Mouse (Mus musculus): Measurements from ENCODE around the gene Efna2. TPM values are rescaled to one million over a fixed set of nuclear protein-coding genes. Genes with fewer than 3 reads are reported as not detected.

The Efna2 gene
- total RNA-seq, 2 experiments from 2014 or later = 1.1 to 1.4 TPM

- intact Hi-C loops (cut with DNase I) = loop anchor here (2.0 kb wide), 1 partner anchor 154 kb away; no protein-coding TSS in a partner anchor
- DNase-seq = peak in 1 of 2 experiments; percentile 3
Observed at GRCm38 (mm10) chr10:80140666-80141035, 38.6 kb upstream of the Efna2 start, which contains the start of gene Cbarp. Gene Cbarp (minus strand): TSS chr10:80140835.

GRCm38 (mm10) chr10:80141243-80141642, 38.0 kb upstream of the Efna2 start:
- peak; percentile 94 to 95 for DNase-seq
- intact Hi-C loops (cut with DNase I) = loop anchor here (2.0 kb wide), 1 partner anchor 154 kb away; no protein-coding TSS in a partner anchor

- intact Hi-C loops (cut with DNase I) = loop anchor here (2.0 kb wide), 1 partner anchor 155 kb away; no protein-coding TSS in a partner anchor
Observed at GRCm38 (mm10) chr10:80141786-80142529, 37.3 kb upstream of the Efna2 start.

GRCm38 (mm10) chr10:80142530-80142925, 36.8 kb upstream of the Efna2 start:
- intact Hi-C loops (cut with DNase I) = no loop called here
- no peak for DNase-seq

More at GRCm38 (mm10) chr10:80141786-80142529, 37.3 kb upstream of the Efna2 start:
- peak; percentile 91 to 94 for DNase-seq

- DNase-seq = no peak
- intact Hi-C loops (cut with DNase I) = no loop called here
Observed at GRCm38 (mm10) chr10:80143664-80144063, 35.6 kb upstream of the Efna2 start.

DNA sequence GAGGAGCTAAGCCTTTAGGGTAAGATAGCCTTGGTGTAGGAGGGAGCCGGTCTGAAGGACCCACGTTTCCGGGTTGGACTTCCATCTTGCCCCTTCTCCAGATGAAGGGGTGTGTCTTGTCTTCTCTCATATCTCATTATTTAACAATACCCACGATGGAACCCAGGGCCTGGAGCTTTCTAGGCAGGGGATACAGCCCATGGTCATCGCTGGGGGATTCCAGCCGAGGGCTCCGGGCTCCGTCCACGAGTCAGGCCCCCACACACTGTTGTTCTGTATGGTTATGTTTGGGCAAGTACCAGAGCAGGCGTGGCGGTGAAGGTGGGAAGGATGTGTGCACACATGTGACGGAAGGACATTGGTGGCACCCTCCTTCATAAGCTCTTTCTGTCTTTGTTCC, 35.1 kb upstream of the Efna2 start:
- peak in 1 of 2 experiments; percentile 7 for DNase-seq
- intact Hi-C loops (cut with DNase I) = no loop called here

DNA sequence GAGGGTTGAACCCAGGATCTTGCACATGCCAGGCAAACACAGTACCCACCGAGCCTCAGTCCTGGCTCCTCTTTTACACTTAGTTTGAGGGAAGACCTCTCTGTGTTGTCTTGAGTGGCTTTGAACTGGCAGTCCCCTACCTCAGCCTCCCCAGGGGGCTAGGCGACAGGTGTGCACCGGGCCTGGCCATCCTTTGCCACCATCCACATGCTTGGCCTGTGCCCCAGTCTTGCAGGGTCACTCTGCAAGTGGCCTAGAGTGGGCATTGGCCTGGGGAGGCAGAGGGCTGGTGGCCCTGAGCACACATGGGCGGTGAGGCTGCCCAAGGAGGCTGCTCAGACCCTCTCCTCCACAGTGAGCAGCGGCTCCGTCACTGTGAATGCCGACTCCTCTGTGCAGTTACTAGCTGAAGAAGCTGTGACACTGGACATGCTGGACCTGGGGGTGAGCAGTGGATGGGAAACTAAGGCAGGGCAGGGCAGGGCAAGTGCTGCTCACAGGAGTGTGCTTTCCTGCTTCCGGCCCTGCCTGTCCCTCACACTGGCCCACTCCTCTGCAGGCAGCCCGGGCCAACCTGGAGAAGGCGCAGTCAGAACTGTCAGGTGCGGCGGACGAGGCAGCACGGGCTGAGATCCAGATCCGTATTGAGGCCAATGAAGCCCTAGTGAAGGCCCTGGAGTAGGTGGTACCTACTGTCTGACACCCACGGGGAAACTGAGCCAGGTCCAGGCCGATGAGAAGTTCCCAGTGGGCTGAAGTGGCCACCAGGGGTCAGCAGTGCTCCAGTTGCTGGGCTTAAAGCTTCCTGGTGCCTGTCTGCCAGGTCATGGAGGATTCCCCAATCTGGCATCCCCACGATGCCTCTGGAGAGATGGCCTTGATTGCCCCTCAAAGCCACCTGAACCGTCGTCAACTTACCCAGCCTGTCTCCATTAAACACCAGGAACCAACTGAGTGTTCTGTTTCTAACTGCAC, 34.1 kb upstream of the Efna2 start:
- DNase-seq = peak; percentile 82 to 87
- intact Hi-C loops (cut with DNase I) = loop anchor here (1.0 kb wide), 1 partner anchor 20 kb away; the partner anchor contains the start of gene Cirbp

DNA sequence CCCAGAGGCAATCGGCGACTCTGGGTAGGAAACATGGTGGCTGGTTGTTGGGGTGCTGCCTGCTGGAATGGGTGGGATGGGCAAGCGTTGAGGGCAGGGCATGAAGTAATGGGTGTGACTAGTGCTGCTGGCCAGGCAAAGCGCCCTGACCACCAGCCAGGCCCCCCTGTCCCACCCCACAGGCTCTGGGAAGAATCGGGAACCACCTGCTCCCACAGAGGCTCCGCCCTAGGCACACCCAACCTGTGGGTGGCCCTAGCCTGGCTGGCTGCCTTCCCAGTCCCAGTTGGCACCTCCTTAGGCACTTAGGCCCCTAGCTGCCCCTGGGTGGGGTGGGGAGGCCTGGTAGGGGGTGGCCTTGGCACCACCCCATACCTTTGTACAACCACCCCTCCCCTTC, 33.4 kb upstream of the Efna2 start:
- intact Hi-C loops (cut with DNase I) = loop anchor here (1.0 kb wide), 1 partner anchor 19 kb away; the partner anchor contains the start of gene Cirbp
- DNase-seq = peak; percentile 74 to 78

- intact Hi-C loops (cut with DNase I) = no loop called here
- DNase-seq = peak; percentile 64 to 70
Observed at GRCm38 (mm10) chr10:80146568-80147011, 32.7 kb upstream of the Efna2 start.

DNA sequence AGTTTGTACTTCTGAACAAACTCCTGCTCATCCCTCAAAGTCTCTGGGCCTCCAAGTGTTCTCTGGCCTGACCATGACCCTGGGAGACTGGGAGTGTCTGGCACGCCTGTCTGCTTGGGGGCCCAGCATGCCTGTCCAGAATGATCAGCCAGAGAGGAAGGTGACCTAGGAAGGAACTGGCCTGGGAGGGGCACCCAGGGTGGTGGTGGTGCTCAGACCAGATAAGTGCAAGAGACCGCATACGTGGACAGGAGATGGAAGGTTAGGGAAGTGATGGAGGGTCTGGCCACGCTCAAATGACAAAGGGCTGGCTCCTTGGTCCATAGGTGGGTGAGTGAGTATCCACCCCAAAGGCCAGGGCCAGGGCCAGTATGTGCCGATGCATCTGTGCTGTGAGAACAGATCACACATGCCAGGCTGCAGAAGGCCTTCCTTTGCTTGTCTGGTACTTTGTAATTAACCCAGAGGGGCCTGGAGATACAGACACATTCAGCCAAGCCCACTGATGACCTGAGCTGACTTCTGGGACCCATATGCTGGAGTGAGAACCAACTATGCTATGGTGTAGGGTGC, 32.0 kb upstream of the Efna2 start:
- intact Hi-C loops (cut with DNase I) = no loop called here
- DNase-seq = no peak

GRCm38 (mm10) chr10:80147719-80148601, 31.3 kb upstream of the Efna2 start, which contains the start of gene Midn:
Gene Midn (plus strand): TSS chr10:80148272.
- intact Hi-C loops (cut with DNase I) = no loop called here

GRCm38 (mm10) chr10:80148610-80149290, 30.5 kb upstream of the Efna2 start:
- DNase-seq = peak; percentile 97
- intact Hi-C loops (cut with DNase I) = loop anchor here (1.0 kb wide), 1 partner anchor 11 kb away; no protein-coding TSS in a partner anchor

More at GRCm38 (mm10) chr10:80147719-80148601, 31.3 kb upstream of the Efna2 start, which contains the start of gene Midn:
- DNase-seq = peak; percentile 92

GRCm38 (mm10) chr10:80149291-80150225, 29.7 kb upstream of the Efna2 start:
- intact Hi-C loops (cut with DNase I) = loop anchor here (1.0 kb wide), 1 partner anchor 10 kb away; no protein-coding TSS in a partner anchor
- DNase-seq = peak; percentile 95 to 97

DNA sequence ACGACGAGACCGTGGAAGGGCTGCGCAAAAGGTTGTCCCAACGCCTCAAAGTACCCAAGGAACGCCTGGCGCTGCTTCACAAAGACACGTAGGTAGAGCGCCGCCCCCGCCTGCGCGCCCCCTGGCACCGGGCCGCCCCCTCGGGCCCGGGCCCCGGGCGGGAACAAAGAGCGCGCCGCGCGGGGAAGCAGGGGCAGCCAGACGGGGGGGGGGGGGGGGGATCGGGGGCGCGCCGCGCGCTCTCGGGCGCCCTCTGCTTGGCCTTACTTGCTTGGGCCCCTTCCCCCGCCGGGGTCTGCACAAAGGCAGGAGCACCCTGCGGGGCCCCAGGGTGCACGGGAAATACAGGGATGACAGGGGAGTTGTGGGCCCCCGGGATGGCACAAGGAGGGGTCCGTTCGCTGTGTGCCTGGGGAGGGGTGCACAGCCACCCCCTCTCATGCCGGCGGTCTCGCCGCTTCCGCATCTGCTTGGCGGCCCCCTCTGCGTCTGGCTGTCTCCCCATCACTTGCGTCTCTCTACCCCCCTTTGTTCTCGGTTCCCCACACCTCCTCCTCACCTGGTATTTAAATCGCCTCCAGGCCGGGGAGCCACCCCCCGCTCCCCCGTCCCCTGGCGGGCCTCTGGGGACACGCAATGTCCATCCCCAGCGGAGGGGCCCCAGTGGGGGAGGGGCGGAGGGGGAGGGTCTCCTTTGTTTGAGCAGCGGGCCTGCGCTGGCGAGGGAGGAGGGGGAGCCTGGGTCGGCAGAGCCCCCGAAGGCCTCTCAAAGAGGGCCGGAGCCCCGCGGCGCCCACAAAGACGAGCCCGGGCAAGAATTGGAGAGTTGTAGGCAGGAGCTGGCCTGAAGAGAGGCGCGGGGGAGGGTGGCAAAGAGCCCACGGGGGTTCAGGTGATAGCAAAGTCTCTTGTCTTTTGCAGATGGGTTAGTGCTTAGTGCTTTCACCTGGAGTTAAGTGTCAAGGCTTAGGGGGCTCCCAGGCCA, 28.8 kb upstream of the Efna2 start:
- intact Hi-C loops (cut with DNase I) = no loop called here
- DNase-seq = peak; percentile 64 to 68

GRCm38 (mm10) chr10:80151211-80152034, 27.9 kb upstream of the Efna2 start:
- intact Hi-C loops (cut with DNase I) = no loop called here
- DNase-seq = peak; percentile 72 to 77

Data from heart, postnatal 14 days (tissue).